Mouse (Mus musculus) heart, postnatal 36 days (tissue): ENCODE results near the gene Crabp2. TPM values are rescaled to one million over a fixed set of nuclear protein-coding genes. Genes with fewer than 3 reads are reported as not detected.

ENCODE experiments used
- DNase-seq, 2 experiments: peaks; one replicate each; pipeline ENCODE4 v3.0.0; 2021 to 2022
- intact Hi-C: fragments of 180-260 bp; cut with DNase I; formaldehyde crosslinking; loops from one replicate; pipeline ENCODE4 v1.15.1; 2025
- total RNA-seq, 2 experiments: library from RNA; stranded (reverse); gene quantifications; 2 replicates each; pipeline ENCODE4 v1.2.3; 2021

Crabp2 gene
- total RNA-seq, 2 experiments from 2014 or later, result not detected

- no peak for DNase-seq
Observed at GRCm38 (mm10) chr3:87924996-87925395, 23.5 kb upstream of the Crabp2 start.

DNA sequence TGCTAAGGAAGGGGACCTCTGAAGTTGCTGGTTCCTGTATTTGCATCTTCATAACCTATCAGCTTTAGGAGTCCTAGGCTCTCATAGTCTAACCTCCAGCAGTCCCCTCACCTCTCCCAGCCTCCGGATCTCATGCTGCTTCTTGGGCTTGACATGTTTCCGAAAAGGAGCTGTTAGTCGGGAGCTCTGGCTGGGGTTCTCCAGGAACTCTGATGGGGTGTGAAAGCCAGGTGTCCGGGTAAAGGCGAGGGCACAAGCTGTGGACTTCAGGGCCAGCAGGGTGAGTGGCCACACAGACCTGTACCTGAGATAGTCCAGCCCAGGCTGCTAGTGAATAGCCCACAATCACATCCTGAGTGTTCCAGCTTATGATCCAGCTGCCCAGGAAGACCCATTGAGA lies 21.0 kb upstream of the Crabp2 start:
- no peak for DNase-seq
- intact Hi-C loops, result no loop called here

More at GRCm38 (mm10) chr3:87924996-87925395, 23.5 kb upstream of the Crabp2 start:
- intact Hi-C loops, result no loop called here

DNA sequence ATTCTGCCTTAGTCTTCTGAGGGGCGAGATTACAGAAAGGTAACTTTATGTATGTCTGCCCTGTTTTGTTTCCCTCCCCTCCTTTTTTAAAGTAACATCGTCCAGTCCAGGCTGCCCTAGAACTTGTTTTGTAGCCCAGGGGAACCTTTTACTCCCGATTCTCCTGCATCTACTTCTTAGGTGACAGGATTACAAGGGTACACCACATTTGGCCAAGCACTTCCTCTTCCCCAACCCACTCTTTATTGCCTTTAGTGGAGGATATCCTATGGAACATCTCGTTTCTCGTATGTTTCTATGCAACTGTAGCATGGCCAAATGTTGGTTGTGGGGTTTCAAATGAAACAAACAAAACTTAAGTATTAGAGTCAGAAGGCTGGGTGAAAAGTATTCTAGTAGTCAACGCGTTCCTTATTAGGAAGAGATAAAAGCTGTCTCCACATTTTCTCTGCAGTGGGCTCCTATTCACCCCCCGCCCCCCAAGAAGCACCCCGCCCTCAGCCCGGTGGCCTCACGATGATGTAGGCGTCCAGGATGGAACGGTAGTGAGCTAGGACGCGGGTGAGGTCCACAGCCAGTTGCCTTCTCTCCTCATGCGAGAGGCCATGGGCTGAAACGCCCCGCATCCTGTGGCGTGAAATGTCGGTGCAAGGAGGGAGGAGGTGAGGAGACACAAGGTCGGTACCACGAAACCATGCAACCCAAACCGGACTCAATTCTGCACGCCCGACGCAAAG lies 19.0 kb upstream of the Crabp2 start:
- intact Hi-C loops, result loop anchor here (2.0 kb wide), 1 partner anchor 43 kb away; no protein-coding TSS in a partner anchor

DNA sequence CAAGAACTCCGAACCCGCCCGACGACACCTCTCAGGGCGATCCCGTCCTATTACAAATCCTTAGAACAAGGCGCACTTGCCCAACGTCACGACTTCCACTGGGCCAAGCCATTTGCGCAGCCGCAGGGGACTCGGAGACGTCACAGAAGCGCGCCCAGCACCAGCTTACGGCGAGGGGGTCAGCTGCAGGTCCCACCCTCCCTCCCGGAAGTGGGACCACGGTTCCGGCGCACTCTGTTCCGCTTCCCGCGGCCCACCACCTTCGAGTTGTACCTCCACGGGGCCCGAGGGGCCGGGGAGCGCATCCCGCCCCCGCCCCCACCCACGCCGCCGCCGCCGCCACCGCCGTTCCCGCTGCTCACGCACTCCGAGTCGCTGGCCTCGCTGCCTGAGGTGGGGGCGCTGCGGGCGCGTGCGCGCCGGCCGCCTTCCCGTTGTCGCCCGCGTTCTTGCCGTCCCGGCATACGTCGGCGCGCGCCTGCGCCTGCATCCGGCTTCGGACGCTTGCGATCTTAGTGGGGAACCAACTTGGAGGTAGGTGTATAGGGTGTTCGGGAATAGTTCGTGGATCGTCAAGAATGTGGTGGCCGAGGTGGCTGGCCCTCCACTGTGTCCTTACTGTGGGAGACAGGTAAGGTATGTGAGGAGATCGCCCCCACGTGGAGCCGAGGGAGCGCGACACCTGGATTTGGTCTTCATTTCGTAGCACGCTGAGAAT lies 18.2 kb upstream of the Crabp2 start, which contains the start of the genes Isg20l2 and Rrnad1:
Gene Isg20l2 (plus strand): TSS at position 237 of the 718 bp plus-strand sequence.
Gene Rrnad1 (minus strand): TSS at position 640 of the 718 bp plus-strand sequence.
- intact Hi-C loops, result loop anchor here (2.0 kb wide), 1 partner anchor 43 kb away; no protein-coding TSS in a partner anchor
- DNase-seq, result peak; percentile 96 to 98

More for the DNA sequence above, 19.0 kb upstream of the Crabp2 start:
- no peak for DNase-seq

- intact Hi-C loops, result no loop called here
Observed at GRCm38 (mm10) chr3:87934026-87934425, 14.4 kb upstream of the Crabp2 start.

DNA sequence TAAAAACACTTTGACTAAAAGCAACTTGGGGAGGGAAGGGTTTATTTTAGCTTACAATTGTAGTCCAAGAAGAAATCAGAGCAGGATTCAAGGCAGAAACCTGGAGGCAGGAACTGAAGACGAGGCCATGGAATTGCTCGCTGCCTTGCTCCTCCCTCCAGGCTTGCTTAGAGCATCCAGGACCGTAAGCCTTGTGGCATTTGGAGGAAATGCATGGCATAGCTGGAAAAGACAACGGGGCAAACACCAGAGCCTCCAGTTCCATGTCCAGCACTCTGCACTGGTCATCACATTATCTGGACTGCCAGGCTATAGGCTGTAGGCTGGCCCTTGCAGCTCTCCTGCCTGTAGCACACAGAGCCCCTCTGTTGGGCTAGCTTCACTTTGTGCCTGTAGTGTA lies 14.0 kb upstream of the Crabp2 start:
- intact Hi-C loops, result no loop called here
- DNase-seq, result no peak

More at GRCm38 (mm10) chr3:87934026-87934425, 14.4 kb upstream of the Crabp2 start:
- no peak for DNase-seq

- intact Hi-C loops, result loop anchor here (1.0 kb wide), 2 partner anchors 26 to 52 kb away; no protein-coding TSS in a partner anchor
Observed at GRCm38 (mm10) chr3:87935201-87935600, 13.3 kb upstream of the Crabp2 start.

GRCm38 (mm10) chr3:87935776-87936175 lies 12.7 kb upstream of the Crabp2 start:
- intact Hi-C loops, result loop anchor here (1.0 to 2.0 kb wide), 3 partner anchors 26 to 135 kb away; no protein-coding TSS in a partner anchor
- DNase-seq, result peak; percentile 79 to 91

More at GRCm38 (mm10) chr3:87935201-87935600, 13.3 kb upstream of the Crabp2 start:
- no peak for DNase-seq

GRCm38 (mm10) chr3:87940611-87941010 lies 7.9 kb upstream of the Crabp2 start:
- intact Hi-C loops, result no loop called here

GRCm38 (mm10) chr3:87942471-87942870 lies 6.0 kb upstream of the Crabp2 start:
- intact Hi-C loops, result no loop called here
- DNase-seq, result no peak

More at GRCm38 (mm10) chr3:87940611-87941010, 7.9 kb upstream of the Crabp2 start:
- no peak for DNase-seq

- intact Hi-C loops, result no loop called here
Observed at GRCm38 (mm10) chr3:87943586-87943985, 4.9 kb upstream of the Crabp2 start.

GRCm38 (mm10) chr3:87944838-87945600 lies 3.4 kb upstream of the Crabp2 start:
- intact Hi-C loops, result no loop called here
- DNase-seq, result peak in 1 of 2 experiments; percentile 33

More at GRCm38 (mm10) chr3:87943586-87943985, 4.9 kb upstream of the Crabp2 start:
- DNase-seq, result no peak

DNA sequence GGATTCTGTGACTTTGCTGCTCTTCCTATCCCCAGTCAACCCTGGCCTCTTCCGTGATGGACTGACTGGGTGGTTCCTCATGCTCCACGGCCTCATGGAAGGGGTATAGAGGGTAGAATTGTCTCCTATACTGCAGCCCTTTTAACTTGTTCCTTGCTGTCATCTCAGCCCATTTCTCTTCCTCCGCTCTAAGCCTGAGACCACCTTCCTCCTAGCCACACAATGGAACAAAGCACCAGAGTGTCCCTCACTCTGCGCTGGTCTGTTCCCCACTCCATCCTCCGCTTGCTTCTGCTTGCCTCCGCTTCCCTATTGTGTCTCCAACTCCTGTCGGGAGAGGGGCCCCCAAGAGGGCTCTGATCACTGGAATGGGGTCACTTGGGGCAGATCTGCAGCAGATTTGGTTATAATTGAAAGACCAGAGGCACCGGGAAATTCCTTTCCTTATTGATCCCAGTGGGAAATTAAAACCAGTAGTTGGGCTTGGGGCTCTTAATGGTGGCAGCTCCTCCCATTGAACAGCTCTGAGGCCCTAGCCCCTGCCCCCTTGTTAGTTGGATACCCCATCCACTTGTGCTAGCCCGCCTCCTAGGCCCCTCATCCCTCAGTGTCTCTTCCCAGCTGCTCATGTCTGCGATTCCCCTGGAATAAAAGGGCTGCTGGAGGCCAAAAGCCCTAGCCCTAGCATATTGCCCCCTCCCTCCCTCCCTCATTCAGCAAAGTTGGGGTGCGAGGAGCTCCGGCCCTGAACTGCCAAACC lies 2.5 kb upstream of the Crabp2 start:
- intact Hi-C loops, result no loop called here
- DNase-seq, result no peak

GRCm38 (mm10) chr3:87946541-87946860 lies 2.0 kb upstream of the Crabp2 start:
- DNase-seq, result no peak
- intact Hi-C loops, result no loop called here

GRCm38 (mm10) chr3:87947056-87947810 lies 1.2 kb upstream of the Crabp2 start:
- DNase-seq, result no peak
- intact Hi-C loops, result no loop called here

- intact Hi-C loops, result no loop called here
- no peak for DNase-seq
Observed at GRCm38 (mm10) chr3:87947811-87948199, 661 bp upstream of the Crabp2 start.

DNA sequence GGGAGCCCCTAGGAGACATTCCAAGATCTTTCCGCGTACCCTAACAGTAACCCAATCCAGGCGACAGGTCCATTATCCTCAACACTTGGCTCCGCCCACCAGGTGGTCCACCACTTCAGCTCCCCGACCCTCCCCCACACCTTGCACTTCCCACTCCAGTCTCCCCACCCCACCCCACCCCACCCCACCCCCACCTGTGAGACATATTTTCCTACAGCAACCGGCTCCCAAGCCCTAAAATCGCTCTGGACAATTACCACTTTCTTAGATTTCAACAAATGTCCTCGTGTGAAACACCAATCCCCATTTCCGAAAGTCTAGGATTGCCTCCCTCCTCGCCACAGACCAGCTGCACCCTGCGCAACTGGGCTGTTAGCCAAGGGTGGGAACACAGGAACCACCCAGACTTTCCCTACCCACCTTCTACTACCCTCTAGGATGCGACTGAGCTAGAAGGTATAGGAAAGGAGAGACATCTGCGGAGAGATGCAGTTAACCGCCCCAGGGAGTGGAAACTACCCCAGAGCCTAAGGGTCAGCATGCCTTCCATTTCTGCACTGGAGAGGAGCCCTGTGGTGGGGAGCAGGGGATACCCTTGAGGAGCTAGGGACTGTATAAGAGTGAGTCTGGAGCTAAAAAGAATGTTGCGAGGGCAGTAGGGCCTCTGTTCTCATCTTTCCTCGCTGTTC lies 944 bp downstream of the Crabp2 start:
- DNase-seq, result no peak
- intact Hi-C loops, result no loop called here

DNA sequence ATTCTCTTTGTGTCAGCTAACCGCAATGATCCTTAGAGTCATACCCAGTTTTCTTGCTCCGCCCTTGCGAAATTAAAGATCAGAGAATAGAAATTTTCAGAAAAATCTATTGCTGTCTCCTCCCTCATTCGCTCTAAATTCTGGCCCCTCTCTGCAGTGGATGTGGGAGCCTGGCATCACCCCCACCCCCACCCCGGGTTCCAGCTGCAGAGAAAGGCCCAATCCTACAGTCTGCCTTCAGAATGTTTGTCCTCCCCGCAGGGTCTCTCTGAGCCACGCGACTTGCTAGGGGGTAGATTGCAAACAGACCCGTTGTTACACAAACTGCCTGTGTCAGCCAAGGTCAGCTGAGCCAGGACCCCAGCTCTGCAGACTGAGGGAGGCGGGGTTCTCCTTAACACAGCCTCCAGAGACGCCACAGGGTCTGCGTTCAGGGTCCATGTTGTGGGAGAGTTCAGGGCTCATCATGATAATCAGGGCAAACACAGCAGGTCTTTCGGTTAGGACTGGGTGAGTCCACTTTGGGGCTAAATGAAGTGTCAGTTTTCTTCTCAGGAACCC lies 1.6 kb downstream of the Crabp2 start:
- DNase-seq, result no peak
- intact Hi-C loops, result no loop called here
